Mouse (Mus musculus): ENCODE results near the gene Dock2. TPM values are rescaled to one million over a fixed set of nuclear protein-coding genes. Genes with fewer than 3 reads are reported as not detected.
A peak's percentile ranks its signal among the peaks of the same experiment; 100 is the strongest.

Gene Dock2
- polyA plus RNA-seq (2012; rRNA removed) (1.2 and 1.6 TPM in 2 replicates), polyA plus RNA-seq (2014; fragmentation: Nextera tagmentation; extraction: Ambion mirVana) (2.5 and 2.6 TPM in 2 replicates)

- Histone ChIP-seq H3K36me3 (ENCODE audit: control insufficient read depth, insufficient read depth, low read length) (no peaks in the 10 kb centered on the region), H3K9me3 (ENCODE audit: control insufficient read depth, low read length) (no peaks in the 10 kb centered on the region), H3K27ac (replicated peaks; ENCODE audit: low read depth, low read length) (no peak within 1 kb of the TSS), H3K27me3 (ENCODE audit: control insufficient read depth, insufficient read depth, low read length) (no peaks in the 10 kb centered on the region), H3K9ac (ENCODE audit: low read depth, low read length, severe bottlenecking) (no peak within 1 kb of the TSS), H3K4me2 (replicated peaks; ENCODE audit: low read depth, low read length, severe bottlenecking) (no peak within 1 kb of the TSS), H3K4me3 (replicated peaks; ENCODE audit: low read length) (no peak within 1 kb of the TSS), H3K4me1 (ENCODE audit: control insufficient read depth, insufficient read depth, low read length) (no peaks in the 10 kb centered on the region)
- ATAC-seq (ENCODE audit: low FRiP score, low read depth) (no peak), DNase-seq (ENCODE audit: low spot score) (no peak)
- WGBS: 87% methylated on average over 12 of the region's 12 CpGs
- TF ChIP-seq POLR2A (IDR thresholded peaks at IDR 0.05; ENCODE audit: borderline replicate concordance, extremely low read depth, insufficient read depth, insufficient read length): no peak
Observed at GRCm38 (mm10) chr11:34783587-34784043, at the start of gene Dock2. Dock2 (minus strand) TSS chr11:34783892.

- peak overlapping the region; percentile 78 for H3K4me3 ChIP-seq (replicated peaks; ENCODE audit: low read length)
- peaks cover 6% of the 10 kb centered on the region for H3K4me1 ChIP-seq (ENCODE audit: control insufficient read depth, insufficient read depth, low read length)
- H3K27me3 ChIP-seq (ENCODE audit: control insufficient read depth, insufficient read depth, low read length): no peaks in the 10 kb centered on the region
- ATAC-seq (ENCODE audit: low FRiP score, low read depth) (no peak), DNase-seq (ENCODE audit: low spot score) (no peak)
- H3K27ac ChIP-seq (replicated peaks; ENCODE audit: low read depth, low read length): no peak overlapping the region
- 15% methylated on average over 4 of the region's 5 CpGs for WGBS
- no peak for TF ChIP-seq POLR2A (IDR thresholded peaks at IDR 0.05; ENCODE audit: borderline replicate concordance, extremely low read depth, insufficient read depth, insufficient read length)
- no peaks in the 10 kb centered on the region for H3K9me3 ChIP-seq (ENCODE audit: control insufficient read depth, low read length)
- H3K9ac ChIP-seq (ENCODE audit: low read depth, low read length, severe bottlenecking): peak overlapping the region; percentile 72
- peaks cover 13% of the 10 kb centered on the region for H3K36me3 ChIP-seq (ENCODE audit: control insufficient read depth, insufficient read depth, low read length)
- H3K4me2 ChIP-seq (replicated peaks; ENCODE audit: low read depth, low read length, severe bottlenecking): peak overlapping the region; percentile 71
Observed at GRCm38 (mm10) chr11:34832678-34833077, 49.0 kb upstream of the Dock2 start.

DNA sequence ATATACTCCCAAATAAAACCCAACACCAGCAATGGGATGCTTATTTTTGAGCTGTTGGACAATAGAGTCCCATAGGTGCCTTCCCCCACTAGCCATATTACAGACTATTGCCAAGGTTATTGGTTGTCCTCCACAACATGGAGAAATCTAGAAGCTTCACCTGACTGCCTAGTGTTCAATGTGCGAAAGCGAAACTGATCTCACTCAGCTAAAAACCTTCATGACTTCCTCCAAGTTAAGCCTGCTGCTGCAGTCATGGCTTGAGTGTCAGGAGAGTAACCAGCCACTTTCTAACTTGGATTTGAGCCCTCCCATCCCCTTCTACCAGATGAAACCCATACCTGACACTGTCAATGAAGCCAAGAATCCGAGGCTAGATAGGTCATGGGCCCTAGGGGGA, 44.1 kb upstream of the Dock2 start:
- H3K4me2 ChIP-seq (replicated peaks; ENCODE audit: low read depth, low read length, severe bottlenecking): no peak overlapping the region
- H3K27me3 ChIP-seq (ENCODE audit: control insufficient read depth, insufficient read depth, low read length): no peaks in the 10 kb centered on the region
- no peak overlapping the region for H3K27ac ChIP-seq (replicated peaks; ENCODE audit: low read depth, low read length)
- no peaks in the 10 kb centered on the region for H3K9me3 ChIP-seq (ENCODE audit: control insufficient read depth, low read length)
- H3K4me3 ChIP-seq (replicated peaks; ENCODE audit: low read length): no peak overlapping the region
- 95% methylated on average over 3 of the region's 3 CpGs for WGBS
- H3K4me1 ChIP-seq (ENCODE audit: control insufficient read depth, insufficient read depth, low read length): peaks cover 4% of the 10 kb centered on the region; the same call in 1 of the 2 replicates
- no peak for TF ChIP-seq POLR2A (IDR thresholded peaks at IDR 0.05; ENCODE audit: borderline replicate concordance, extremely low read depth, insufficient read depth, insufficient read length)
- no peak overlapping the region for H3K9ac ChIP-seq (ENCODE audit: low read depth, low read length, severe bottlenecking)
- ATAC-seq (ENCODE audit: low FRiP score, low read depth): no peak
- DNase-seq (ENCODE audit: low spot score): no peak
- peaks cover 39% of the 10 kb centered on the region for H3K36me3 ChIP-seq (ENCODE audit: control insufficient read depth, insufficient read depth, low read length)

DNA sequence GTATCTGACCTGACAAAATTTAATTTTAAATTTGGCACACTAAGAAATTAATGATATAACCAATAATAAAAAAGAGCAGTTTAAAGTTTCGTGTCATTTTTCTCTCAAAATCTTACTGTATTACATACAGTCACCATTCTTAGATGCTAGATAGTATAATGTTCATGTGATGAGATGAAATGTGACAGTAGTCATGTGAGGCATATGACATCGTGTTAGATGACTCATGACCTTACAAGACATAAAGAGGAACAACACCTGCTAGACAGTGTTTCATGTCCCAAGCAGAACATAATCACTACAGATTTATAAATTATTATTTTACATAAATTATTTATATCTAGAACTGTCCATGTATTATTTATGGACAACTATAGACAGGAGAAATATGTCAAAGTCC, 43.2 kb upstream of the Dock2 start:
- Histone ChIP-seq H3K4me3 (replicated peaks; ENCODE audit: low read length) (no peak overlapping the region), H3K27me3 (ENCODE audit: control insufficient read depth, insufficient read depth, low read length) (no peaks in the 10 kb centered on the region), H3K9me3 (ENCODE audit: control insufficient read depth, low read length) (no peaks in the 10 kb centered on the region), H3K36me3 (ENCODE audit: control insufficient read depth, insufficient read depth, low read length) (peaks cover 45% of the 10 kb centered on the region), H3K9ac (ENCODE audit: low read depth, low read length, severe bottlenecking) (no peak overlapping the region), H3K4me2 (replicated peaks; ENCODE audit: low read depth, low read length, severe bottlenecking) (no peak overlapping the region), H3K27ac (replicated peaks; ENCODE audit: low read depth, low read length) (no peak overlapping the region), H3K4me1 (ENCODE audit: control insufficient read depth, insufficient read depth, low read length) (no peaks in the 10 kb centered on the region)
- DNase-seq (ENCODE audit: low spot score) (no peak), ATAC-seq (ENCODE audit: low FRiP score, low read depth) (no peak)
- no peak for TF ChIP-seq POLR2A (IDR thresholded peaks at IDR 0.05; ENCODE audit: borderline replicate concordance, extremely low read depth, insufficient read depth, insufficient read length)
- 88% methylated on average over 2 of the region's 2 CpGs for WGBS

DNA sequence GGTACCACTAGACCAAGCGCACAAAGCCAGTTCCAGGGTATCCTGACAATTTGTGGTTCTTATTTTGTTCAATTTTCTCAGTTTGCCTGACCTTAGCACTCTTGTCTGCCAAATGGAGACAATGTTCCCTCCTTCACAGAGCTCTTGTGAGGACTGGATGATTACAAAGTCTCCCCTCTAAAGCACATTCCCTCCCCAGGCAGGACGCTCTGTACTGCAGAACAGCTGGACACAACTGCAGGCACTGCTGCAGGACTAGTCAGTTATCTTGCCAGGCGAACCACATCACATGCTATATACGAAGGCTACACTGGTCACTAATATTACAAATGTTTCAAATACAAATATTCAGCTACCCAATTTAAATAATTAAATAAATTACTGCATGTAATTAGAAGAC, 41.1 kb upstream of the Dock2 start:
- no peak for ATAC-seq (ENCODE audit: low FRiP score, low read depth)

GRCm38 (mm10) chr11:34814767-34815166, 31.1 kb upstream of the Dock2 start:
- Histone ChIP-seq H3K9ac (ENCODE audit: low read depth, low read length, severe bottlenecking) (no peak overlapping the region), H3K9me3 (ENCODE audit: control insufficient read depth, low read length) (no peaks in the 10 kb centered on the region), H3K27ac (replicated peaks; ENCODE audit: low read depth, low read length) (no peak overlapping the region), H3K4me2 (replicated peaks; ENCODE audit: low read depth, low read length, severe bottlenecking) (no peak overlapping the region), H3K4me3 (replicated peaks; ENCODE audit: low read length) (no peak overlapping the region), H3K27me3 (ENCODE audit: control insufficient read depth, insufficient read depth, low read length) (no peaks in the 10 kb centered on the region), H3K4me1 (ENCODE audit: control insufficient read depth, insufficient read depth, low read length) (no peaks in the 10 kb centered on the region), H3K36me3 (ENCODE audit: control insufficient read depth, insufficient read depth, low read length) (peaks cover 60% of the 10 kb centered on the region)
- DNase-seq (ENCODE audit: low spot score) (peak; percentile 70), ATAC-seq (ENCODE audit: low FRiP score, low read depth) (no peak)
- no peak for TF ChIP-seq POLR2A (IDR thresholded peaks at IDR 0.05; ENCODE audit: borderline replicate concordance, extremely low read depth, insufficient read depth, insufficient read length)
- WGBS: 13% methylated on average over 2 of the region's 2 CpGs

More for the DNA sequence above, 41.1 kb upstream of the Dock2 start:
- Histone ChIP-seq H3K36me3 (ENCODE audit: control insufficient read depth, insufficient read depth, low read length) (peaks cover 56% of the 10 kb centered on the region), H3K27ac (replicated peaks; ENCODE audit: low read depth, low read length) (no peak overlapping the region), H3K4me2 (replicated peaks; ENCODE audit: low read depth, low read length, severe bottlenecking) (no peak overlapping the region), H3K4me1 (ENCODE audit: control insufficient read depth, insufficient read depth, low read length) (no peaks in the 10 kb centered on the region), H3K4me3 (replicated peaks; ENCODE audit: low read length) (no peak overlapping the region), H3K27me3 (ENCODE audit: control insufficient read depth, insufficient read depth, low read length) (no peaks in the 10 kb centered on the region), H3K9me3 (ENCODE audit: control insufficient read depth, low read length) (no peaks in the 10 kb centered on the region), H3K9ac (ENCODE audit: low read depth, low read length, severe bottlenecking) (no peak overlapping the region)
- WGBS: 97% methylated on average over 4 of the region's 4 CpGs
- no peak for DNase-seq (ENCODE audit: low spot score)
- no peak for TF ChIP-seq POLR2A (IDR thresholded peaks at IDR 0.05; ENCODE audit: borderline replicate concordance, extremely low read depth, insufficient read depth, insufficient read length)
